Mouse (Mus musculus) G1E-ER4 (cell line): ENCODE data around the gene Klhl28. TPM values are rescaled to one million over a fixed set of nuclear protein-coding genes. Genes with fewer than 3 reads are reported as not detected.

Source experiments
- GATA1 ChIP-seq: IDR thresholded peaks from one replicate; pipeline ENCODE4 v1.8.0; 2012; ENCODE audit warnings: low read length, inconsistent platforms
- polyA plus RNA-seq: library from polyadenylated mRNA; stranded (reverse); fragments of >175 nt; gene quantifications from 2 replicates; pipeline ENCODE4 v1.2.3, GENCODE M21; 2012

The Klhl28 gene
- polyA plus RNA-seq, 1 experiment, result 0.38 TPM

- no peak for TF ChIP-seq GATA1
These were observed 52.3 kb downstream of the Klhl28 start for GRCm38 (mm10) chr12:64912996-64913395.

GRCm38 (mm10) chr12:64903186-64903585 is 62.1 kb downstream of the Klhl28 start:
- no peak for TF ChIP-seq GATA1

- TF ChIP-seq GATA1, result no peak
These were observed 62.8 kb downstream of the Klhl28 start for GRCm38 (mm10) chr12:64902506-64902905.

- TF ChIP-seq GATA1, result no peak
These were observed 68.1 kb downstream of the Klhl28 start for GRCm38 (mm10) chr12:64897060-64897730.

Other genes with a start within 250 kb of the Klhl28 start
- gene Gm527, start 47.6 kb downstream of the Klhl28 start, polyA plus RNA-seq, result 0.46 and 0.76 TPM in 2 replicates
- 7.5 and 9.5 TPM in 2 replicates for gene Togaram1, start 270 bp upstream of the Klhl28 start, polyA plus RNA-seq
- 8.1 and 11.1 TPM in 2 replicates for gene Prpf39, start 70.8 kb upstream of the Klhl28 start, polyA plus RNA-seq
- gene Fkbp3, start 108.5 kb upstream of the Klhl28 start, polyA plus RNA-seq, result 153 and 157 TPM in 2 replicates
- gene Fancm, start 110.1 kb upstream of the Klhl28 start, polyA plus RNA-seq, result 5.3 and 6.5 TPM in 2 replicates
- gene Mis18bp1, start 207.1 kb upstream of the Klhl28 start, polyA plus RNA-seq, result 9.5 and 14.6 TPM in 2 replicates